In the genomic region with DNA sequence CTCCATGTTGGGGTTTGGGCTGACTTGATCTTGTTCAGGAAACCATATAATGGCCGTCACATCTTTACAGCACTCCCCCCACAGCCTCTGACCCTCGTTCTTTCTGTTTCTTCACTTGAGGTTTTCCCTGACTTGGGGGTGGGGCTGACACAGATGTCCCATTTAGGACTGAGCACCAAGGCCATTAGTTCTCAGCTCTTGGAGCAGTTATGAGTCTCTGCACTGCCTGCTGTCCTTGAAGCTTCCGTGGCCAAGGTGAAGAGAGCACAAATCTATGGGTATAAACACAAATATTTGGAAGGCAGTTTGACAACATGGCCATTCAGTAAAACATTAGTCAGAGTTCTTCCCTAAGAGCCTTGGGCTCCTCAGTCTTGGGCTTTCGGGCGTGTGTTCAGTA, we compare ENCODE assay signal across 19 mouse cellular contexts. TPM values are rescaled to one million over a fixed set of nuclear protein-coding genes. Genes with fewer than 3 reads are reported as not detected.
A peak's percentile ranks its signal among the peaks of the same experiment; 100 is the strongest.
DNase-seq lines count a peak whose midpoint lies in the region.
"Had no signal": no experiment of that assay in that cellular context is flagged by ENCODE, and none has a peak within 500 bp of the region (broad histone marks: within the 10 kb centered on the region; RNA-seq: fewer than 3 reads in every experiment).

No protein-coding gene starts in this region.

- peak; percentile 63 for DNase-seq in adrenal gland, adult 2 months
- no peak for DNase-seq in adrenal gland, postnatal 25 days
- DNase-seq in adrenal gland, postnatal 14 days, result peak; percentile 53
- DNase-seq in adrenal gland, postnatal 10 days, result no peak
- peak; percentile 33 for DNase-seq in ovary, postnatal 36 days (ENCODE audit: low spot score)
- no peak for DNase-seq in ovary, postnatal 10 days (ENCODE audit: low spot score)
- DNase-seq in adrenal gland, postnatal 36 days, result peak; percentile 52 to 54
- DNase-seq in urinary bladder, postnatal 36 days (ENCODE audit: low spot score in 2 of 2), result no peak
- DNase-seq: cerebellum, adult 11-12 months; cerebellum, adult 2 months; cerebellum, adult 9-10 months; cerebellum, postnatal 10 days; cerebellum, postnatal 25 days; forebrain, postnatal 0 days had no signal

RNA-seq across cellular contexts. Expression of a gene that starts 13.3 kb away (rescaled TPM):
- not detected for total RNA-seq in adrenal gland, adult 2 months (2021)
- polyA plus RNA-seq in adrenal gland, adult 2 months (2012; rRNA removed), result not detected in 2 replicates
- total RNA-seq in adrenal gland, postnatal 25 days (2021), result not detected in 2 replicates
- total RNA-seq in adrenal gland, postnatal 14 days (2021), result not detected in 2 replicates
- total RNA-seq in adrenal gland, postnatal 10 days (2021), result not detected
- total RNA-seq in adrenal gland, postnatal 36 days (2021), result not detected
- total RNA-seq: MEL had no signal
- polyA plus RNA-seq: C2C12; embryonic facial prominence, embryonic 10.5 days had no signal

RNA-seq across cellular contexts. Expression of a gene that starts 52.5 kb away (rescaled TPM):
- not detected for total RNA-seq in adrenal gland, adult 2 months (2021)
- not detected in 2 replicates for polyA plus RNA-seq in adrenal gland, adult 2 months (2012; rRNA removed)
- not detected in 2 replicates for total RNA-seq in adrenal gland, postnatal 25 days (2021)
- total RNA-seq in adrenal gland, postnatal 14 days (2021), result 0.19 TPM in 1 of 2 replicates, not detected in the other
- total RNA-seq in adrenal gland, postnatal 10 days (2021), result not detected
- total RNA-seq in adrenal gland, postnatal 36 days (2021), result not detected
- polyA plus RNA-seq: embryonic facial prominence, embryonic 14.5 days; forebrain, embryonic 13.5 days had no signal

Comparison
In these comparisons a context has a peak if more than half of its experiments do, and no peak if none do; other contexts are left out.
1. DNase-seq: peak in adrenal gland, adult 2 months (single experiment), adrenal gland, postnatal 14 days (single experiment), ovary, postnatal 36 days (single experiment) and adrenal gland, postnatal 36 days (2 of 2); none in adrenal gland, postnatal 25 days (single experiment), adrenal gland, postnatal 10 days (single experiment), ovary, postnatal 10 days (single experiment) and urinary bladder, postnatal 36 days (0 of 2).